Mouse (Mus musculus): ENCODE measurements around the gene Gpatch4.

The Gpatch4 gene

GRCm38 (mm10) chr3:88042661-88043421 lies at the start of gene Gpatch4:
Gpatch4 (plus strand) TSS chr3:88043108.
- in situ Hi-C loops (cut with MboI; ENCODE audit: unreplicated experiment in 2 of 2) = no loop called here

GRCm38 (mm10) chr3:87993436-87993835 lies 49.5 kb upstream of the Gpatch4 start:
- in situ Hi-C loops (cut with MboI; ENCODE audit: unreplicated experiment in 2 of 2) = no loop called here

DNA sequence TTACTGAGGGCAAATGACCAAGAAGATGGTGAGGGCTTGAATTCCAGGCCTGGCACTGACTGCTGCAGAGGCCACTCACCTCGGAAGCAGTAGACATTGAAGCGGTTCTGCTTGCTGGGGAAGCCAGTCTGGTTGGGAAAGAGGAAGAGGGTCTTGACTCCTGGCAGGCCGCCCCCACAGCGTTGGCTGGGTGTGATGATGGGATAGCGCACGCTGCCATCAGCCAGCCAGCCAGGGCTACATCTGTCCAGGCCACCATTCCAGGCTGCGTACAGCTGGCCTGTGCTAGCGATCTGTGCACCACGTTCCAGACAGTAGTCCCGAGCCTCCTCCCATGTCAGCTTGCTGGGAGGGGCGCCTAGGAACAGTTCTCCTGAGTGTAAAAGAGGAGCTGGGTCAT lies 47.6 kb upstream of the Gpatch4 start:
- in situ Hi-C loops (cut with MboI; ENCODE audit: unreplicated experiment in 2 of 2) = no loop called here

DNA sequence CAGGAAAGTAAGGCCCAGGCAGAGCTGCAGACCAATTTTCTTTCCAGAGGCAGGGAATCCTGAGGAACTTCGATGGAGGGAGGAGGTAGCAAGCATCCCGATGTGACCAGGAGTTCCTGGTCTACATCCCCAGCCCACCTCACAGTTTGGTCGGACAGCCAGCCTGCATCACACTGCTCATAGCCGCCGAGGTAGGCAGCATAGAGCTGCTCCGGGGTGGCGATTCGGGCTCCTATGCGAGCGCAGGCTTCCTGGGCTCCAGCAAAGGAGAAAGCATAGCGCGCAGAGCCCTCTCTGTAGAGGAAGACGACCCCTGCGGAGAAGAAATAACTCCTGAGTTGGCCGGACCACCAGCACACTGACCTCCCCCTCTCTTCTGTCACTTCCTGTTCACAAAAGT lies 46.5 kb upstream of the Gpatch4 start:
- in situ Hi-C loops (cut with MboI; ENCODE audit: unreplicated experiment in 2 of 2) = no loop called here

DNA sequence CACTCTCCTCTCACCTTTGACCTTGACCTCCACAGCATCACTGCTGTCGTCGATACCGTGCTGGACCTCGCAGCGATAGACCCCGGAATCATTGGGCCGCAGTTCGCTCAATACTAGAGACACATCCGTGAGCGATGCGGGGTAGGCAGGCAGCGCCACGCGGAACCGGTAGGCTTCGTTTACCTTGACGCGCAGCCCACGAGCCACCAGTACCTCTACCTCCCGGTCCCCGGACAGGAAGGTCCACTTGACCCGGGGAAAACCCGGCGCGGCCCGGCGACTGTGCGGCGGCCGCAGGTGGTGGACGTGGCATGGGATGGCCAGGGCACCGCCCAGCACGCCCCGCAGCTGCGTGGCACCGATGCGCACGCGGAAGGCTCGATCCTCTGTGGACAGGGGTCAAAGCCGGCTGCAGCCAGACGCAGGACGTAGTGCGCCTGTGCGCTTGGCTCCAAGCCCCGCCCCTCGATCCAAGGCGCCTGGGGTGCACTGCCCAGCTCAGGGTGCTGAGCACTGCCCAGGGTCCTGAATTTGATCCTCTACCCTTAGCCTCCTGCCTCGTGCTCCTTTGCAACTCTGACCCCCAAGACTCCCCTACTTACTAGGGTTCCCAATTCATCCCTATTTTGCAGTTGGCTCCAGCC lies 45.8 kb upstream of the Gpatch4 start:
- in situ Hi-C loops (cut with MboI; ENCODE audit: unreplicated experiment in 2 of 2) = no loop called here

- in situ Hi-C loops (cut with MboI; ENCODE audit: unreplicated experiment in 2 of 2) = no loop called here
Measured at GRCm38 (mm10) chr3:87998747-87999146, 44.2 kb upstream of the Gpatch4 start.

GRCm38 (mm10) chr3:87999243-87999895 lies 43.5 kb upstream of the Gpatch4 start:
- in situ Hi-C loops (cut with MboI; ENCODE audit: unreplicated experiment in 2 of 2) = no loop called here

- in situ Hi-C loops (cut with MboI; ENCODE audit: unreplicated experiment in 2 of 2) = loop anchor here in 1 of 2 experiments (10.0 kb wide), 1 partner anchor 195 kb away; no protein-coding TSS in a partner anchor
Measured at GRCm38 (mm10) chr3:88000181-88000580, 42.7 kb upstream of the Gpatch4 start, which contains the start of gene Bcan. Bcan (minus strand) TSS chr3:88000230.

GRCm38 (mm10) chr3:88000816-88001595 lies 41.9 kb upstream of the Gpatch4 start:
- in situ Hi-C loops (cut with MboI; ENCODE audit: unreplicated experiment in 2 of 2) = loop anchor here in 1 of 2 experiments (10.0 kb wide), 1 partner anchor 194 kb away; no protein-coding TSS in a partner anchor

DNA sequence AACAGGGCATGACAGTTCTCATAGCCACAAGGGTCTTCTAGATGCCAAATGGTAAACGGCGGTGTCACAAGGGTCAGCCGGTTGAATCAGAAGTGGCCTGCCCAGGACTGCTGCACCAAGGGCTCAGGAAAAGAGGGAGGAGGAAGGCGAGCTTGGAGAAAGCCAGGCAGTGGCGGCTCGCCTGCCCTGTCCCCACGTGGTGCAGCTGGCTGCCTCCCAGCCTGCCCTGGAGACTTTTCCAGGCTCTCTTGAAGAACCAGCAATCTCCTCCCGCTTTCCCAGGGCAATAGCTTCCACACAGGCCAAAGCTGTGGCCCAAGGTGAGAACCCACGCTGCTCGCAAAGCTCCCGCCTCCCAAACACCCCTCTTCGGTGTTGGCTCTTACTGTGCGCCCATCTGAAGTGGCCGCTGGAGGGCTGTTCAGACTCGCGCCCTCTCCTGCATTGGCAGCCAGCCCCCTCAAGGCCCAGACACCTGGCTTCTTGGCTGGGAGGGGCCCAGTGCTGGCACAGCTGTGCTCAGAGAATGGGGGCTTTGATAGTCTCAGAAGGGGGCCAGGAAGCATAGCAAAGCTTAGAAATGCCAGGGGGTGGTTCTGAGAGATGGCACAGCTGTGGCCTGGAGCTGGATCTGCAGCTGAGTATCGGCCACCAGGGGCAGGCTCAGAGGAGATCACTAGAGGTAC lies 40.5 kb upstream of the Gpatch4 start:
- in situ Hi-C loops (cut with MboI; ENCODE audit: unreplicated experiment in 2 of 2) = loop anchor here in 1 of 2 experiments (10.0 kb wide), 1 partner anchor 192 kb away; no protein-coding TSS in a partner anchor

DNA sequence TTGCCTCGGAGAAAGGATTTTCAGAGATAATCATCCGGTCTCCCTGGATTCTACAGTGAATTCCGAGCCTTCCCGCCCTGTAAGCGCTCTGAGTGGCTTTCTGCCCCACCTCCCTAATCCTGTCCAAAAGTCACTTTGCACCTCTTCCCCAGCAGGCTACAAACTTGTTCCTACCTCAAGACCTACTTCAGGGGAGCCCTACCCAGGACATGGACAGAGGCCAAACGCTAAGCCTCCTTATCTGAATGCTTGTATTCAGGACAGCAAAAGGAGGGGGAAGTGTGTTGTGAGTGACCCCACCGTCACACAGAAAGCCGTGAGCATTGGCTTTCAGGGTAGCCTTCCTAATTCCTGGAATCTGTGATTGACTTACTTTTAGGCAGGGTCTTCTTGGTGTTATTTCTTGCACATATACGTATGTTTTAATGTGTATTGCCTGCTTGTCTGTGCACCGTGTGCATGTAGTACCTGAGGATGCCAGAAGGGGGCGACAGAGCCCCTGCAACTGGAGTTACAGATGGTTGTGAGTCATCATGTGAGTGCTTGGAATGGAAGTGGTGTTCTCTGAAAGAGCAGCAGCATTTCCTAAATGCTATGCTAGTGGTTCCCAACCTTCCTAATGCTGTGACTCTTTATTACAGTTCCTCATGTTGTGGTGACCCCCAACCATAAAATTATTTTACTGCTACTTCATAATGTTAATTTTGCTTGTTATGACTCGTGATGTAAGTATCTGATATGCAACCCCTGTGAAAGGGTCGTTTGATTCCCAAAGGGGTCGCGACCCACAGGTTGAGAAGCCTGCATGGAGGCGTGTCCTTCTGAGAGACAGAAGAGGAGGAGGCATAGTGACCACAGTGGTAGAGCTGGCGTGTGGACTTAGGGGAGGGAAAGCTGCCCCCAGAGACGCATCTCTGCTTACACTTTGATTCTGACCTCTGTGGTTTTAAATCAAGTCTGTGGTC lies 36.8 kb upstream of the Gpatch4 start:
- in situ Hi-C loops (cut with MboI; ENCODE audit: unreplicated experiment in 2 of 2) = loop anchor here (5.0 to 10.0 kb wide), 3 partner anchors 66 to 189 kb away; partner anchors contain the start of gene Ttc24 (in 1 of the 2)

GRCm38 (mm10) chr3:88010634-88011265 lies 32.2 kb upstream of the Gpatch4 start:
- in situ Hi-C loops (cut with MboI; ENCODE audit: unreplicated experiment in 2 of 2) = no loop called here

GRCm38 (mm10) chr3:88022322-88023191 lies 20.4 kb upstream of the Gpatch4 start:
- in situ Hi-C loops (cut with MboI; ENCODE audit: unreplicated experiment in 2 of 2) = loop anchor here in 1 of 2 experiments (5.0 kb wide), 1 partner anchor 220 kb away; no protein-coding TSS in a partner anchor

DNA sequence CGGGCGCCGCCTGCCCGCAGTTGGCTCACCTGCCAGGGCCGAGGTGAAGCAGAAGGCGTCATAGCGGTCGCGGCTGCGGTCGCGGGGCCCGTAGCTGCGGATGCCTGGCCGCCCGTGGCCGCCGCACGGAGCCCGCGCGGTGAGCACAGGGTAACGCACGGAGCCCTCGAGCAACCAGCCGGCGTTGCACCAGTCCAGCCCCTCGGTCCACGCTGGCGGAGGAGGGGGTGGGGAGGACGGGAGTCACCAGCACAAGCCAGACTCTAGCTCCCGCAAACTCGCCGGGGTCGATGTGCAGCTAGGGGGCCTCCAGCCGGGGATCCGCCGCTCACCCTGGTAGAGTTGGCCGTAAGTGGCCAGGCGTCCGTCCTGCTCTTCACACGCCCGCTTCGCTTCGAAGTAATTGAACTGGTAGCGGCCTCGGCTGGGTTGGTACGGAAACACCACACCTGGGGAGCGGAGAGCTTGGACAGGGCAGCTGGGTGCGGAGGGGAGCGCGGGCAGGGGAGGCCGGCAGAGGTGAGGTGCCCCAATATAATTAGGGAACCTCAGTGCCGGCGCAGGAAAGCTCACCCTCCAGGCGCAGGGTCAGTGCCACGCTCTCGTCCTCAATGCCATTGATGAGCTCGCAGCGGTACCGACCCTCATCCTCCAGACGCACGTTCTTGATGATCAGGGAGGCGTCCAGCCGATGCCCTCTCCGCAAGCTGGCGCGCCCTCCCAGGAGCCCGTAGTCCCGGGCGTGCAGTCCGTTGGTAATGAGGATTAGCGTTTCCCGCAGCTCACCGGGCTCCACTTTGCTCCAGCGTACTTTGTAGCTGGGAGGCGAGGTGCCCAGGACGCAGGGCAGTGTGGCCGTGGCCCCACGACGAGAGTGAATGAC lies 19.5 kb upstream of the Gpatch4 start:
- in situ Hi-C loops (cut with MboI; ENCODE audit: unreplicated experiment in 2 of 2) = loop anchor here in 1 of 2 experiments (5.0 kb wide), 1 partner anchor 219 kb away; no protein-coding TSS in a partner anchor

DNA sequence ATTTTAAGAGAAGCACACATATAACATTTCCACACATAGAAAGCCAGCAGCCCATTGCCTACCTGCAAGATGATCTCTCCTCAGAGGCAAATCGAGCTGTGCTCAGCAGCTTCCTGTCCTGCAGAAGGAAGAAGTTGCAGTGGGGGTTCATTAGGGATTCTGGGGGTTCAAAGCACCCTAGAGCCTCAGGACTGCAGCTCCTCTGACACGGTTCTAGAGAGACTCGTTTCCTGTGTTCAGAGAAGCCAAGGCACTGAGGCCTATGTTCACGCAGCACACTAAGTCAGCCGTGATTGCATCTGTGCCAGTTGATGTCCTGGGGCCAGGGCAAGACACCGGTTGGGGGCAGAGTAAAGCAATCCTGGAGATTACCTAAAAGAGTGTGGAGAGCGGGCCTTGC lies 16.1 kb upstream of the Gpatch4 start:
- in situ Hi-C loops (cut with MboI; ENCODE audit: unreplicated experiment in 2 of 2) = loop anchor here in 1 of 2 experiments (5.0 kb wide), 1 partner anchor 40 kb away; no protein-coding TSS in a partner anchor

All from v-Abl transformed pro-B cells (cell line).